Mouse (Mus musculus) retina, adult 2 months (tissue): ENCODE results near the gene Rbfox1.

Experiments used
- DNase-seq: peaks from one replicate; pipeline ENCODE4 v3.0.0-alpha.2; 2012; ENCODE audit warnings: low read depth, low spot score

The Rbfox1 gene

DNA sequence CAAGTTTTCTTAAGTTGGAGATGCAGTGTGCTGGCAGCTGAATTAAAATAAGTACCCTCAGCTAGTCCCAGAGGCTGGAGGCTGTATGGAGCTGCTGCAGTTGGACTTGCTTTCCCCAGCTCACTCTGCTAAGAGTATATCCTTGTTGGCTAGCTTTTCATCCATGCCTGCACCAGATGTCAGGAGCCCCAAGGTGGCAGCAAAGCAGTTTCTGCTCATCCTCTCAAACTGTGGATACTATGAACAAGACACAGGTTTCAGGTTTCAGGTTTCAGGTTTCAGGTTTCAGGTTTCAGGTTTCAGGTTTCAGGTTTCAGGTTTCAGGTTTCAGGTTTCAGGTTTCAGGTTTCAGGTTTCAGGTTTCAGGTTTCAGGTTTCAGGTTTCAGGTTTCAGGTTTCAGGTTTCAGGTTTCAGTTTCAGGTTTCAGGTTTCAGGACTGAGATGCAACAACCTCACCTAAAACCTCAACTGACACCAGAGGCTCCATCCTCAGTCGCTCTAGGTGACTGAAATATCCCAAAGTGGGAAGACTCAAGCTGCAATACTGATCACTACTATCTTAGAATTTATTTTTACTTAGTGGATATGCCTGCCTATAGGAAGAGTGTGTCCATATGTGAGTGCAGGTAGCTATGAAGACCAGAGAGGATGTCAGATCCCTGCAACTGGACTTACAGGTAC is 801.1 kb downstream of the Rbfox1 start:
- DNase-seq: no peak

DNA sequence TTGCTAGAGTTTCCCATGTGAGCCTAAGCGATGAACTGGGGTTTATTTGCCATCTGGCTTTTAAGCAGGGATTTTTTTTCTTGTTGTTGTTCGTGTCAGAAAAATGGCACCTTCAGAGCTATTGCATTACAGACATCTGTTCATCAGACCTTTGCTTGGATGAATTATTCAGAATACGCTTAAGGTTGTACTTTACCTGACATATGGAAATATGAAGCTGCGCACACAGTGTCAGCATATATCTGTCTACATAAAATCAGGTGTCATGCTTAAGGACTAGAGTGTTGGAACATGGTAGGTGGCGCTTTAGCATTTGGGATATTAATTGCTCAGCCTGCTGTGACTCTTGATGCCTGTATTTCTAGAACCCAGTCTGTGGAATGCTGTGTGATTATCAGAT is 819.7 kb downstream of the Rbfox1 start:
- no peak for DNase-seq

- DNase-seq: no peak
These were observed 827.2 kb downstream of the Rbfox1 start for GRCm38 (mm10) chr16:6712341-6712740.

DNA sequence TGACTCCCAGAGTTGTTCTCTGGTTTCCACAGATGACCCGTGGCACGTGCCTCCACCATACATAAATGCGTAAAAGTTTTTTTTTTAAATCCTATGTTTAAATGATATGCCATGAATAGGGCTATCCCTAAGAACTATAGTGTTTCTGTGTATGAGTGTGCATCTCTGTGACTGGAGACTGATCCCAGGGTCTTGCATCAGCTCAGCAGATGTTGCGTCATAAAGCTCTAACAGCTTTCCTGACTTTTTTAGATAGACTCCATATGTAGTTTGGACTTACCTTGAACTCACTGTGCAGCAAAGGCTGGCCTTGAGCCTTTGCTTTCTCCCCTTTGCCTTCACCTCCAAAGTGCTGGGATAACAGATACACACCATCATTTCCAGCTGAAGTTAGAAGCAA is 830.1 kb downstream of the Rbfox1 start:
- DNase-seq: no peak

DNA sequence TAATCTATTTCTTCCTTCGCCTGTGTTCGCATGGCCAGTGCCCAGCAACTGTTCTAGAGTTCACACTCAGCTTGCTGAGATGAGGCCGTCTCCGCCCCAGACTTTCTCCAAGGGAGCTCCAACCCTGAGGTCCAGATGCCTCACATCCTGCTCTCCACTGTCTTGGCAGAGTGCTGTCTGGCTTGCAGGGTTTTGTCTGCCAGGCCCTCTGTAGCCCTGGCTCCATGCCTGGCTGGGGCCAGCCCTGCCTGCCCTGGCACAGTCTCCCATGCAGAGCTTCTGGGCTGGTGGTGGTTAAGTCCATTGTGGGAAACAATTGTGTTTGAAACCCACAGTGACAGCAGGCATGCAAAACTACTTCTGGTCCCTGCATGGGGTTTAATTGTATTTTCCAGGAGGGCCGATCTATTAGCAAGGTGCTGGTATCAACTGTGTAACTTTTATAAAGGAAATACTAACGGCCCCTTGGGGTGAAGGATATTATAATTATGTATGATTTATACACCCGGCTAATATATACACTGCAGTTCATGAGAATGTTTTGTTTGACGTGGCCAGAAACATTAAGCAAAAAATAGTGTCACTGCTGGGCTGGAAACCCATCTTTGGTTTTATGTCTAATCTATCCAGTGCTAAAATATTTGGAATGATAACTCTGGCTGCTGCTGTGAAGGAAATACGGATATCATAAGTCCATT is 831.2 kb downstream of the Rbfox1 start:
- DNase-seq: no peak

- no peak for DNase-seq
These were observed 833.9 kb downstream of the Rbfox1 start for GRCm38 (mm10) chr16:6719027-6719426.

DNA sequence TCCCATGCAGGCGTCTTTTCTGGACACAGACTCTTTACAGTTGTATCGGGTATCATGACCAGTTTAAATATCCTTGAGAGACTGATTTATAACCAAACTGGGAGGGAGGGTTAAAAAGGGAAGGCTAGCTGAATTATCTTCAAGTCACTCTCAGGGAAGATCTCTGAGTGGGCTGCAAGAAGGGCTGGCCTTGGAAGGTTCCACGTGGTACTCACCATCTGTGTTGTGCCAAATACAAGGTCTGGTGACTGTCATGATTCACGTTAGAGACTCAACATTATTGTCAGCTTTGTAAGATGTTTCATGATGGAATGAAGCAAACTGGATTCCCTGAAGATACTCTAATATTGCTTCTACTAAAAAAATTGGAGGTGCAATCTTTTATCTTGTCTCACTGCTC is 847.5 kb downstream of the Rbfox1 start:
- DNase-seq: no peak

DNA sequence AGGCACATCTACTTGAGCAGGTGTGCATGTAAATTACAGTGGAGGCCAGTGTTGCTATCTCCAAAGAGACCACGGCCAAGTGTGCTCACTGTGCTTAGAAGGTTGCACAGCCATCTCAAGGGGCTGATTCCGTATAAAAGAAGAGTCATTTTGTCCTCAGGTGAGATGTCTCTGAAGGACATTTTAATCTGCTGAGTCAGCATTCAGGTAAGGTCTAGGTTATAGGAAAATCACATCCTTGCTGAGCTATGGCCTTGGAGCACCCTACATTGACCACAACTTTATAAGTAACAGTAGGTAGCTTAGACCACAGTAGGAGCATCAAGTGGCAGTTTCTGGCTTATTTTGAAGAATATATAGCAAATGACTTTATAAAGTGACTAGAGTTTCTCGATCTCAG is 848.3 kb downstream of the Rbfox1 start:
- no peak for DNase-seq

- no peak for DNase-seq
These were observed 851.4 kb downstream of the Rbfox1 start for GRCm38 (mm10) chr16:6736566-6736965.

DNA sequence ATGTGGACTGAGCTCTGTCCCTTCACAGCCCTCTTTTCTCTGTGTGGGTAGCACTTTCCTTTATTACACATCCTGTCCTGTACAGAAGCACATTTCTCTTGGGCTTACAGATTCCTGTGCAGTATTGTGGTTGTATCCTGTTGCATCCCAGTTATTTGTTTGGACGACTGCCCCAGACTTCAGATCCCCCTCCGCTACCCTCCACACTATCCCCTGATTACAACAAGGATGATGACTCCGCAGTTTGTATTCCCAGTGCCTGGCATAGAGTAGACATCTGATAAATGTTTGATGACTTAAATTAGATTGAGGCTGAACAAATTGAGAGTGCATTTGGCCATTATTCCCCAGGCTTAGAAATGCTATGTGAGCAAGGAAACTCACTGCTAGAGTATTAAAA is 851.8 kb downstream of the Rbfox1 start:
- DNase-seq: no peak

DNA sequence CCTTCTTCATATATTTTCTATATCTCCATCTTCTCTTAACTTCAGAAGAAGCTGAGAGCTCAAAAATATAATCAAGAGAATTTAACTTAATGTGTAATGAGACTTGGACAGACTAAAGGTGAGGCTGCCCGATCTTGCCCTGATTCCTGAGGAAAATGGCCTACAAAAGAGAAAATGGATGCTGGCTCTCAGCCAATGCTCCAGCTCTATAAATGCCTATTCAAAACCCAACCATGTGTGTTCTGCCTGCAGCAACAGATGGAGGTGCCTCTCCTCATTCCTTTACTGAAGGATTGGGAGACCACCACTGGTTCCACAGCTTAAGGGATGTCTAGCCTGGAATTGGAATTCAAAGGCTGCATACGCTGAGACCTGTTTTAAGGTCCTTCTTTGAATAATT is 861.0 kb downstream of the Rbfox1 start:
- no peak for DNase-seq

GRCm38 (mm10) chr16:6750491-6750890 is 865.3 kb downstream of the Rbfox1 start:
- DNase-seq: no peak

- DNase-seq: no peak
These were observed 869.7 kb downstream of the Rbfox1 start for GRCm38 (mm10) chr16:6754847-6755246.

DNA sequence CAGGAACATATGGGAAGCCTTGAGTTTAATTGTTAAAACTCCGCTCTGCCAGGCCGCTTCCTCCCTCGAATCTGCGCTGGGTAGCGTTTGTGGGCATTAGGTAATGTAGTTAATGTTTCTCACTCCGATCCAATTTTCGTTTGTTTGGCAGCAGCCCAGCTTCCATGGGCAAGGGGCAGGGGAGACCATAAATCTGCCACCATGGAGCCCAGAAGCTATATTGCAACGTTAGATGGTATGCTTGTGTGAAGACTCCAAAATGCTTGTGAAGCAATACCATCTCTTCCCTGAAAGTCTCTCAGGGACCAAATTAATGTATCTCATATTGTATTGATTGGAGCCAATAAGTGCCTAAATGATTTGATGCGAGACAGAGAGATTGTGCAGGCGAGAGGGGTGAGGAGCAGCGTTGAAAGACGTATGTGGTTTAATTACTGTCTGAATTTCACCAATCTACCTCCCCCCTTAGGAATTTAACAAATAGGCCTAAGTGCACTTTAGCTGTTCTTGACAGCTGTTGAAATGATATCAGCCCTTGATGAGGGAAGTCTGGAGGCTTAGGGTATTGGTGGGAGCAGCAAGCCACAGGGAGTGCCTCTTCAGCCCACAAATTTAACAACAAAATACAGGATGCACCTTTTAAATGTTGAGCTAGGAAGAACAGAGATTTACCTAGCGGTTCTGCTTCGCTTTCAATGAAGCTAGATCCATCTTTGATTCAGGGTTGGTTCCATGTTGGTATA is 884.5 kb downstream of the Rbfox1 start:
- DNase-seq: no peak

DNA sequence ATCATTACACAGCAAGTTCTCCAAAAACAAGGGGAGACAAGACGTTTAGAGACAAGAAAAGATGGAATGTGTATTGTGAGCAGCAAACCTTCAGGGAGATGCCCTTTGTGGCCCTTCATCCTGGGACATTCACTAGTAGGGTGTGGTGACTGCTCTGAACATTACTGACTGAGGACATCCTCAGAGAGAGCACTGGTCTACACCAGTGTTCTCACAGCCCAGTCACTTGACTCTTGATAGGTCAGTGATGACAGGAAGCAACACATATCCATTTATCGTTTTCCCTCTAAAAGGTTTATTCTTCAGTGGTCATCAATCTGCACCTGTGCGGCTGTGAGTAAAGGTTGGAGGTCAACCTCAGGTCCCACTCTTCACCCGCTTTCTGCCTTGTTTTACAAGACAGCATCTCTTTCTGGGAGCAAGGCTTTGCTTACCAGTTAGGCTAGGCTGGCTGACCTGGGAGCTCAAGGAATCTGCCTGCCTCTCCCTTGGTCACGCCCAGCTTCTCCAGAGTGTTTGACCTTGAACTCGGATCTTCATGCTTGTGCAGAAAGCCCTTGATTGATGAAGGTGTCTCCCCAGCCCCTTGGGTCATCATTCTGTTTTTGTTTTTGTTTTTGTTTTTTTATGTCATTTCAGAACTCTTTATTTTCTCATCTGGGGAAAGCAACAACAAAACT is 892.5 kb downstream of the Rbfox1 start:
- no peak for DNase-seq

- no peak for DNase-seq
These were observed 899.0 kb downstream of the Rbfox1 start for GRCm38 (mm10) chr16:6784144-6784543.

DNA sequence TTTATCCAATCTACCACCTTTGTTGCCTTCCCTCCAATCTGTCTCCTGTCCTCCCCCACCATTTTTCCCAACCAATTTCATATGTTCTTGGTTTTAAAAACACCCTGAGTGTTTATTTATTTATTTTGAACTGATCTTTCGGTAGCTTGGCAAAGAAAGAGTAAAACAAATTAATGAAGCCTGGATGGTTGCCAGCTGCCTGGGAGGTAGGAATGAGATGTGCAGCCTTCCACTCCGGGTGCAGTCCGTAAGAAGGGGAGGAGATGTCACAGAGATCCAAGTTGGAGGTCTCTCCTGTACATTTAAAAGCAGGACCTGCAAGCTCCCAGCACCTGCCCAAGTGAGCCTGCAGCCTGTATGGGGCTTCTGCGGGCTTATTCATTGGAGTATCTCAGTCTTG is 899.9 kb downstream of the Rbfox1 start:
- no peak for DNase-seq

DNA sequence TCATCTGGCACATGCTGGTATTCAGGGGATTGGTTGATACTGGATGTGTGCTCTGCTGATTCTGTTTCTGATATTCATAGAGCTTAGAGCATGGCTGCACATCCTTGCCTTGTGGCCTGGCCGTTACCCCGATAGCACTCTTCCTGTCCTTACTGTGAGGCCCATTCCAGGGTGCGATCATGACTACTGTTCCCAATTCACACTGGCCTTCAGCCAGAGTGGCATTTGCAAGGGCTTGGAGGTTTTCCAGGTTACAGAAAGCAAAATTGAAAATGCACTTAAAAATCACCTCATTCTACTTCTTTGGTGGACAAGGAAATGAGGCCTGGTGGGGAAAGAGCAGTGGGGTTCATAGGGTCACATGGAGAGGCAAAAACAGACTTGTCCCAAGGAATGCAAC is 906.1 kb downstream of the Rbfox1 start:
- DNase-seq: no peak

GRCm38 (mm10) chr16:6791655-6792054 is 906.5 kb downstream of the Rbfox1 start:
- peak; percentile 30 for DNase-seq

DNA sequence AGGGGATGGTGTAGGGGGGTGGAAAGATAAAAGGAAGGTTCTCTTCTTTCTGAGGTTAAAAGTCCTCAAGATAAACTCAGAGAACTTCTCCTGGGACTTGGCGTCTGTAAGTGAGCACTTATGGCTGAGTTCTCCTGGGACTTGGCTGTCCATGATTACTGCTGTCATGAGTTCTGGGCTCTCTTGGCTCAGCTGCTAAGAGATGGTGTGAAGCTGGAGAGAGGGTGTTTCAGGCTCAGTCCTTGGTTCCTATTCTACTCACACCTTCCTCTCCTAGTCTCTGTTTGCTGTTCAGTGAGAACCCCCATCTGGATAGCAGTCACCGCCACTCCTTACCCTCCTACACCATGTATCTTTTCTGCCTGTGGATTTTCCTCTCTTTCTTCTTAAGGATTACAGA is 921.1 kb downstream of the Rbfox1 start:
- DNase-seq: no peak

DNA sequence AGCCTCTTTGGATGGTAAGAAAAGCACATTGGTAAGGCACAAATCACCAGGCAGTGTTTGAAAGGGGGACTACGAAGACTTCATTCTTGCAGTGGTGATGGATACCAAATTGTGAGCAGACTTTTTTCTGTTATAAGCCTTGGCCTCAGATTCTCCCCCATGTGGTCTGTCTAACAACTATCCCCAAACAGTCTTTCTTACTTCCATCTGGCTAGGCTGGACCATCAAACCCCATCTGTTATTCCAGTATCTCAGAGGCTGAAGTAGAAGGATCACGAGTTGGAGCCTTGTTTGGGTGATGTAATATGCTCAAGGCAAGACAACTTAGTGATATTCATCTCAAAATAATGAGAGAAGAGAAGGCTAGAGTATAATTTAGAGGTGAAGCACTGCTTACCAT is 922.7 kb downstream of the Rbfox1 start:
- no peak for DNase-seq

DNA sequence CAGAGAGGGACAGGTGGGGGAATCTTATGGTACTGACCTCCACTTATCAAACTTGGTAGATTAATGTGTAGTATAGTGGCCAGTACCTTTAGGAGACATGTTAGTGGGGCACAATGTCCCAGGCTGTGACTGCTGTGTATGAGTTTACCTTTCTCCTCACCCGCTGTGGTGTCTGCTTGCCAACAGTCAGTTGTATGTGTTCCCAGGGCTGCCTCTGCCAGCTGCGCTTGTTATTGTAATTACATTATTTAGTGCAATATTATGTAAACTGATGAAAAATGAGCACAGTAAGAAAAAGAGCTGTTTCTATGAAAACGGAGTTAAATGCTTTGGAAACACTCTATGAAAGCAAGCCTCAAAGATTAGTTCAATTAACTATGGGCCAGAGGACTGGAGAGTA is 928.7 kb downstream of the Rbfox1 start:
- no peak for DNase-seq
